Mouse (Mus musculus) embryonic stem cell, embryonic (primary cell): Measurements from ENCODE around the gene Rps19bp1.

ENCODE experiments used
- CTCF ChIA-PET, 4 experiments: fragments of 300-600 bp in 2 of 4; fragments of 350-600 bp in 2 of 4; sonication (Branson Sonifier 250); formaldehyde crosslinking; loops; one replicate each; lab custom pipeline; 2022; ENCODE audit warnings: inconsistent platforms in 2 of 4; lab: Charles Lee
- POLR2A ChIA-PET, 4 experiments: fragments of 300-600 bp in 2 of 4; fragments of 350-600 bp in 2 of 4; sonication (Branson Sonifier 250); formaldehyde crosslinking; loops; one replicate each; lab custom pipeline; 2022; ENCODE audit warnings: antibody characterized with exemption in 4 of 4, inconsistent platforms in 1 of 4; lab: Charles Lee

The Rps19bp1 gene

GRCm38 (mm10) chr15:80261100-80261499 lies 3.0 kb downstream of the Rps19bp1 start:
- ChIA-PET CTCF (interaction anchor here (0.6 to 2.2 kb wide), 27 partner anchors 8 to 443 kb away, joined by 3 to 12 read pairs (median 5); partner anchors contain the start of genes Mief1 (in 2 of the 4), Cbx7 (in 1 of the 4), Syngr1 (in 1 of the 4) and Tab1 (in 1 of the 4)), POLR2A (interaction anchor here (0.6 to 10.4 kb wide), 37 partner anchors 14 to 1002 kb away, joined by 3 to 439 read pairs (median 5); partner anchors contain the start of genes Mief1 (in 3 of the 4), AC140267.1 (in 2 of the 4), Rpl3 (in 2 of the 4) and Syngr1 (in 2 of the 4))

- ChIA-PET POLR2A (interaction anchor here (0.6 to 10.4 kb wide), 48 partner anchors 14 to 1002 kb away, joined by 3 to 439 read pairs (median 4); partner anchors contain the start of genes Mief1 (in 3 of the 4), AC140267.1 (in 2 of the 4), Mgat3 (in 2 of the 4) and Rpl3 (in 2 of the 4)), CTCF (interaction anchor here (0.5 to 2.2 kb wide), 45 partner anchors 9 to 780 kb away, joined by 3 to 12 read pairs (median 4); partner anchors contain the start of genes Mief1 (in 2 of the 4), AC140267.1 (in 1 of the 4), Cbx7 (in 1 of the 4) and Syngr1 (in 1 of the 4))
These were observed 3.4 kb downstream of the Rps19bp1 start for GRCm38 (mm10) chr15:80260677-80261076.

- ChIA-PET POLR2A (interaction anchor here (0.6 to 10.4 kb wide), 49 partner anchors 13 to 1326 kb away, joined by 3 to 439 read pairs (median 8); partner anchors contain the start of genes Mief1 (in 3 of the 4), AC140267.1 (in 2 of the 4), Rpl3 (in 2 of the 4) and Syngr1 (in 2 of the 4)), CTCF (interaction anchor here in 2 of 4 experiments (0.9 to 2.2 kb wide), 12 partner anchors 10 to 187 kb away, joined by 3 to 12 read pairs (median 5); partner anchors contain the start of genes Mief1 (in 2 of the 2) and Syngr1 (in 1 of the 2))
These were observed 4.6 kb downstream of the Rps19bp1 start for GRCm38 (mm10) chr15:80259406-80260045.

GRCm38 (mm10) chr15:80258240-80259170 lies 5.6 kb downstream of the Rps19bp1 start:
- ChIA-PET POLR2A (interaction anchor here (0.6 to 10.4 kb wide), 123 partner anchors 9 to 1634 kb away, joined by 3 to 439 read pairs (median 5); partner anchors contain the start of genes Mief1 (in 4 of the 4), Tnrc6b (in 4 of the 4), AC140267.1 (in 2 of the 4) and Mgat3 (in 2 of the 4)), CTCF (interaction anchor here (0.6 to 1.6 kb wide), 14 partner anchors 11 to 452 kb away, joined by 3 to 5 read pairs (median 4); partner anchors contain the start of genes Tab1 (in 1 of the 4) and Tnrc6b (in 1 of the 4))

GRCm38 (mm10) chr15:80257602-80258239 lies 6.4 kb downstream of the Rps19bp1 start:
- CTCF ChIA-PET: interaction anchor here (0.6 to 1.6 kb wide), 13 partner anchors 10 to 453 kb away, joined by 3 to 6 read pairs (median 4); partner anchors contain the start of genes Mief1 (in 1 of the 4), Tab1 (in 1 of the 4) and Tnrc6b (in 1 of the 4)
- POLR2A ChIA-PET: interaction anchor here (0.6 to 10.4 kb wide), 140 partner anchors 9 to 1635 kb away, joined by 3 to 439 read pairs (median 4); partner anchors contain the start of genes Mief1 (in 4 of the 4), Tnrc6b (in 4 of the 4), AC140267.1 (in 3 of the 4) and Mgat3 (in 2 of the 4)

GRCm38 (mm10) chr15:80256656-80257601 lies 7.2 kb downstream of the Rps19bp1 start:
- CTCF ChIA-PET: interaction anchor here (1.0 to 1.6 kb wide), 7 partner anchors 10 to 447 kb away, joined by 3 to 6 read pairs (median 3); partner anchors contain the start of gene Mief1 (in 1 of the 4)
- POLR2A ChIA-PET: interaction anchor here (0.6 to 10.4 kb wide), 146 partner anchors 7 to 1176 kb away, joined by 3 to 439 read pairs (median 5); partner anchors contain the start of genes Mief1 (in 4 of the 4), Tnrc6b (in 4 of the 4), AC140267.1 (in 3 of the 4) and Rps19bp1 (in 3 of the 4)

- CTCF ChIA-PET: interaction anchor here in 1 of 4 experiments (0.7 to 1.3 kb wide), 5 partner anchors 22 to 448 kb away, joined by 3 to 6 read pairs (median 3); partner anchors contain the start of genes Mief1 and Syngr1
These were observed 7.9 kb downstream of the Rps19bp1 start for GRCm38 (mm10) chr15:80256242-80256641.

GRCm38 (mm10) chr15:80255646-80256121 lies 8.4 kb downstream of the Rps19bp1 start:
- CTCF ChIA-PET: interaction anchor here in 1 of 4 experiments (0.7 to 1.3 kb wide), 5 partner anchors 22 to 449 kb away, joined by 3 to 6 read pairs (median 3); partner anchors contain the start of genes Mief1 and Syngr1

More at GRCm38 (mm10) chr15:80256242-80256641, 7.9 kb downstream of the Rps19bp1 start:
- POLR2A ChIA-PET: interaction anchor here (0.5 to 10.4 kb wide), 151 partner anchors 8 to 1709 kb away, joined by 3 to 439 read pairs (median 5); partner anchors contain the start of genes Rps19bp1 (in 4 of the 4), Mief1 (in 3 of the 4), Syngr1 (in 3 of the 4) and AC140267.1 (in 2 of the 4)

GRCm38 (mm10) chr15:80254847-80255645 lies 9.1 kb downstream of the Rps19bp1 start, which contains the start of gene Atf4:
Gene Atf4, plus strand, starts transcription at chr15:80255184.
- POLR2A ChIA-PET: interaction anchor here (0.5 to 10.4 kb wide), 238 partner anchors 8 to 1761 kb away, joined by 3 to 439 read pairs (median 4); partner anchors contain the start of genes Mief1 (in 4 of the 4), Rps19bp1 (in 4 of the 4), AC140267.1 (in 3 of the 4) and Tab1 (in 3 of the 4)
- CTCF ChIA-PET: interaction anchor here in 2 of 4 experiments (0.5 to 1.0 kb wide), 11 partner anchors 9 to 597 kb away, joined by 3 to 14 read pairs (median 3); partner anchors contain the start of genes Mief1 (in 2 of the 2), AC140267.1 (in 1 of the 2), Fam227a (in 1 of the 2) and Rps19bp1 (in 1 of the 2)

More at GRCm38 (mm10) chr15:80255646-80256121, 8.4 kb downstream of the Rps19bp1 start:
- POLR2A ChIA-PET: interaction anchor here (0.5 to 10.4 kb wide), 160 partner anchors 8 to 1709 kb away, joined by 3 to 439 read pairs (median 6); partner anchors contain the start of genes Rps19bp1 (in 4 of the 4), AC140267.1 (in 3 of the 4), Mief1 (in 3 of the 4) and Syngr1 (in 3 of the 4)

- ChIA-PET CTCF (interaction anchor here in 1 of 4 experiments (1.0 kb wide), 1 partner anchor 21 kb away, joined by 5 read pairs; the partner anchor contains the start of gene Mief1), POLR2A (interaction anchor here (0.8 to 10.4 kb wide), 81 partner anchors 7 to 1440 kb away, joined by 3 to 439 read pairs (median 8); partner anchors contain the start of genes AC140267.1 (in 3 of the 4), Rps19bp1 (in 3 of the 4), Tab1 (in 3 of the 4) and Mief1 (in 2 of the 4))
These were observed 9.9 kb downstream of the Rps19bp1 start for GRCm38 (mm10) chr15:80254207-80254606.

GRCm38 (mm10) chr15:80253530-80253929 lies 10.6 kb downstream of the Rps19bp1 start:
- CTCF ChIA-PET: interaction anchor here in 1 of 4 experiments (0.5 kb wide), 1 partner anchor 165 kb away, joined by 4 read pairs; no protein-coding TSS in a partner anchor
- POLR2A ChIA-PET: interaction anchor here in 2 of 4 experiments (0.8 to 10.4 kb wide), 14 partner anchors 9 to 176 kb away, joined by 3 to 439 read pairs (median 4); partner anchors contain the start of genes Mief1 (in 2 of the 2), Rps19bp1 (in 2 of the 2), AC140267.1 (in 1 of the 2) and Tab1 (in 1 of the 2)

GRCm38 (mm10) chr15:80250586-80250985 lies 13.5 kb downstream of the Rps19bp1 start:
- ChIA-PET POLR2A (interaction anchor here in 3 of 4 experiments (0.6 to 11.0 kb wide), 10 partner anchors 7 to 168 kb away, joined by 3 to 181 read pairs (median 6); partner anchors contain the start of genes Atf4 (in 2 of the 3), Mief1 (in 2 of the 3) and Rps19bp1 (in 1 of the 3)), CTCF (interaction anchor here in 3 of 4 experiments (0.5 to 1.7 kb wide), 3 partner anchors 10 to 14 kb away, joined by 4 to 11 read pairs (median 4); partner anchors contain the start of gene Rps19bp1 (in 2 of the 3))
